Mouse (Mus musculus) spleen, adult 2 months (tissue): ENCODE measurements at regions not wholly inside any gene's neighbourhood (a gene's known extent, or its start where the extent isn't known, plus 50 kb on each side); places are given as distances from the start of the nearest gene placed in this dataset.

Source experiments
- DNase-seq, 2 experiments: peaks; one replicate each; pipeline versions ENCODE4 v3.0.0 to v3.0.0-alpha.2; 2012 to 2021; ENCODE audit warnings: low spot score in 2 of 2, low read depth in 1 of 2
- H3K27ac ChIP-seq: fragments of 200-500 bp; 2 replicates; pipeline ENCODE4 v1.5.1; 2012; ENCODE audit warnings: low read length, inconsistent platforms; ENCODE audit not compliant: insufficient read depth
- H3K27me3 ChIP-seq: fragments of 200-500 bp; 2 replicates; pipeline ENCODE4 v1.6.1; 2012; ENCODE audit warnings: mild to moderate bottlenecking, moderate library complexity, low read length, inconsistent platforms; ENCODE audit not compliant: control insufficient read depth, insufficient read depth
- H3K36me3 ChIP-seq: fragments of 200-500 bp; 2 replicates; pipeline ENCODE4 v1.6.1; 2012; ENCODE audit warnings: mild to moderate bottlenecking, low read length, inconsistent platforms; ENCODE audit not compliant: control insufficient read depth, insufficient read depth
- H3K4me1 ChIP-seq: fragments of 200-500 bp; 2 replicates; pipeline ENCODE4 v1.6.1; 2011; ENCODE audit warnings: inconsistent platforms; ENCODE audit not compliant: control insufficient read depth, insufficient read depth, insufficient read length
- H3K4me3 ChIP-seq: fragments of 200-500 bp; 2 replicates; pipeline ENCODE4 v1.5.1; 2011; ENCODE audit warnings: mild to moderate bottlenecking, inconsistent platforms; ENCODE audit not compliant: insufficient read depth, insufficient read length; ENCODE audit errors: extremely low read depth
- CTCF ChIP-seq: fragments of 200-500 bp; IDR thresholded peaks from 2 replicates; pipeline ENCODE4 v1.5.1; 2011; ENCODE audit warnings: mild to moderate bottlenecking, inconsistent platforms; ENCODE audit not compliant: insufficient read depth, insufficient read length, insufficient replicate concordance; ENCODE audit errors: extremely low read depth
- POLR2A ChIP-seq: fragments of 200-500 bp; IDR thresholded peaks from 2 replicates; pipeline ENCODE4 v1.6.1; 2011; ENCODE audit warnings: low read depth, low read length, inconsistent platforms
- WGBS: fragments of 180-500 bp; shearing (Covaris S2); methylation state at CpG from one replicate; pipeline ENCODE4 v1.1.7; 2018; 5-methylcytosine and 5-hydroxymethylcytosine counted together

DNA sequence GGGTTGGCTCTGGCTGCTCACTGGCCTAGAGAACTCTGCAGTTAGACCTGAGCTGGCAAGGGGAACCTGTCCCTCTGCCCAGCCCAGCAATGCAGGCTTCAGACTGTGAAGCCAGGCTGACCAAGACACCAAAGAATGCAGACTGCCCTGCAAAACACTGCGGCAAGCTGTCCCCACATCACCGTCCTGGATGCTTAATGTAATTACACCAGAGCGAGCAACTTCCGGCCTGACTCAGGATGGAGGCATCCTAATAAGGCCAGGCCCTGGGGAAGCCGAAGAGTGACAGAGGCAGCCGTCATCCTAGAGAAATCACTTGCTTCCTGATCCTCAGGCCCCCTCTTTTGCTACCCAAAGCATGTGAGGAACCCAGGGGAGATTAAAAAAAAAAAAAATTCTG lies 230.7 kb downstream of the Bcor start:
- Histone ChIP-seq H3K36me3 (no peaks in the 10 kb centered on the region), H3K27me3 (no peaks in the 10 kb centered on the region), H3K4me1 (no peaks in the 10 kb centered on the region), H3K4me3 (no peak overlapping the region), H3K27ac (no peak overlapping the region)
- DNase-seq = no peak
- TF ChIP-seq POLR2A = no peak
- TF ChIP-seq CTCF = no peak
- 78% methylated on average over 6 of the region's 6 CpGs for WGBS

DNA sequence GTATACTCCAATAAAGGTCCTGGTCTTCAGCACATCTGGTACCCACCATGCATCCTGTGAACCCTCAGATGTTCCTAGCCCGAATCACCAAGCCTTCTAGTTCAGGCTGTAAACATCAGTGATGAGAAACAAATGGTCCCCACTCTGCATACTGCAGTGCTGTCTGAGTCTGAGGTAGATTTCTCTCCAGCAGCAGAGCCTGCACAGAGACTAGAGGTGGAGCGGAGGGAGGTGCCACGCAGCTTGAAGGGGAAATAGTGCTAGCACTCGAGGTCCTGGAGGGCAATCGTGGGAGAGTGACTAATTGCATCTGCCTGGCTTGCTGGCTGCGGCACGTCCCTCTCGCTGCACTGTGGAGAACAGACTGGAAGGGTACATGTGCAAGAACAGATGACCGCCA lies 228.7 kb downstream of the Bcor start:
- Histone ChIP-seq H3K27me3 (no peaks in the 10 kb centered on the region), H3K36me3 (no peaks in the 10 kb centered on the region), H3K4me3 (no peak overlapping the region), H3K4me1 (no peaks in the 10 kb centered on the region), H3K27ac (no peak overlapping the region)
- 49% methylated on average over 9 of the region's 9 CpGs for WGBS
- no peak for TF ChIP-seq POLR2A
- no peak for TF ChIP-seq CTCF
- DNase-seq = no peak

DNA sequence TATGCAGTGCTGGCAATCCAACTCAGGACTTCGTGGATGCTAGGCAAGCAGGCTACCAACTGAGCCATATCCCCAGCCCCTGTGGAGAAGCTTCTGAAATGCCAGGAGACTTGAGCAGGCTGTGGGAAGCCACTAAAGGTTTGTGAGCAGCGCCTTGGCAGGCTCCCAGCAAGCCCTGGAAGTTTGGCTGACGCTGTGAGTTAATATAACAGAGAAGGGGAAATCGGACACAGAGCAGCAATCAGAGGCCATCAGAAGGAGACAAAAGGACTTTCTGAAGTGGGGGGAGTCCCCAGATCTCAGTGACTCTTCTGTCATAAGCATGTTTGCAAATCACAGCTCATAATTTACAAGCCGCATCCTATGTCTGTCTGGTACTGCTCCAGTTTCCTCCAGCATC lies 224.8 kb downstream of the Bcor start:
- no peak for TF ChIP-seq CTCF
- TF ChIP-seq POLR2A = no peak
- no peak for DNase-seq
- H3K27me3 ChIP-seq = no peaks in the 10 kb centered on the region
- H3K36me3 ChIP-seq = no peaks in the 10 kb centered on the region
- 75% methylated on average over 5 of the region's 5 CpGs for WGBS
- H3K4me3 ChIP-seq = no peak overlapping the region
- no peak overlapping the region for H3K27ac ChIP-seq
- no peaks in the 10 kb centered on the region for H3K4me1 ChIP-seq

DNA sequence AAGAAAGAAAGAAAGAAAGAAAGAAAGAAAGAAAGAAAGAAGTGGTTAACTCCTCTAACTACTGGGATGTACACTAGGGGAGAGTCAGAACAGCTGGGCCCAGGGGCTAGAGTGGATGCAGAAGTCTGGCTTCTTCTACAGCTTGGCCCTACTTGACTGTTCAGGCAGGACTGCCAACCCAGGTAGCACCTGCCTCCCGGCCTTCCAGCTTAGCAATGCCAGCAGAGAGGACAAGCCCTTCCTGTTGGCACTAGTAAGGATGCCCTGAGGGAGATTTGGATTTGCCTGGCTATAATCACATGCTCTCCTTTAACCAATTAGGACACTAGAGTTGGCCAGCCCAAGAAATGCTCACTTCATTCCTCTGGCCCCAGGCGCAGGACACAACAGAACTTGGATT lies 219.9 kb downstream of the Bcor start:
- H3K4me3 ChIP-seq = no peak overlapping the region
- no peak for TF ChIP-seq POLR2A
- TF ChIP-seq CTCF = no peak
- 89% methylated on average over 2 of the region's 2 CpGs for WGBS
- H3K27me3 ChIP-seq = no peaks in the 10 kb centered on the region
- no peaks in the 10 kb centered on the region for H3K36me3 ChIP-seq
- no peak overlapping the region for H3K27ac ChIP-seq
- H3K4me1 ChIP-seq = no peaks in the 10 kb centered on the region
- DNase-seq = no peak

DNA sequence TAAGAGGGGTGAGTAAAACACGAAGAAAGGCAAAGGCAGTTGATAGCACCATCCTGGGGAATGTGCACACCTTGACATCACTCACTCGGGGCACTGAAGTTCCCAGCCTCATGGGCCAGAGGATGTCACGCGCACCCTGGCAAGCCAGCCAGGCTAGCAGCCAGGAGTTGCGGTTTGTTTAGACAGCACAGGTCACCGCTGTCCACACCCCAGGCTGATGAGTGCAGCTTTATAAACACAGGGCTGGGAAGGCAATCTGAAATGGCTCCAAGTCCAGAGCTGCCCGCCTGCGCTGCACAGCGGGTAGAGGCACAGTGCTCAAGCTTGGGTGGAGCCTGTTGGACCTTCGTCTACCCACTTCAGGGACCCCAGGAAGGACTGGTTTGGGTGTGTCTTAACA lies 216.8 kb downstream of the Bcor start:
- TF ChIP-seq CTCF = no peak
- TF ChIP-seq POLR2A = no peak
- 74% methylated on average over 10 of the region's 10 CpGs for WGBS
- no peak overlapping the region for H3K4me3 ChIP-seq
- DNase-seq = no peak
- no peaks in the 10 kb centered on the region for H3K4me1 ChIP-seq
- no peak overlapping the region for H3K27ac ChIP-seq
- H3K36me3 ChIP-seq = no peaks in the 10 kb centered on the region
- H3K27me3 ChIP-seq = no peaks in the 10 kb centered on the region

DNA sequence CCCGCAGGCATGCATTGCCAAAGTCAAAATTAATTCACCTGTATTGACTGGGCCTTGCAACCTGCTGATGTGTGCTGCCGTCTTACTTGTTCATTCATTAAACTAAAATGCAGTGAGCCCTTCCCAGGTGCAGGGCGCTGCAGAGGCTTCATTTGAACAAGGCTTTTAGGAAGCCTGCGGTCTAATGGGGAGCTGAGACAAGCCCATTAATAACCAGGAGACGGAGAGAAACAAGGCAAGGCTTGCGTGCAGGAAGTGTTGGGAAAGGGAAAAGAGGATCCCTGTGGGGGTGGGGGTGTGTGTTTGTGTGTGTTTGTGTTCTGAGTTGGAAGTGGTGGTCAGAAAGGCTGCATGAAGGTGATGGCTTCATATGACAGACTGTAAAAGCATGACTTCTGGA lies 215.6 kb downstream of the Bcor start:
- no peak for DNase-seq
- no peaks in the 10 kb centered on the region for H3K36me3 ChIP-seq
- no peaks in the 10 kb centered on the region for H3K27me3 ChIP-seq
- TF ChIP-seq POLR2A = no peak
- TF ChIP-seq CTCF = no peak
- WGBS = 72% methylated on average over 6 of the region's 6 CpGs
- no peaks in the 10 kb centered on the region for H3K4me1 ChIP-seq
- no peak overlapping the region for H3K4me3 ChIP-seq
- H3K27ac ChIP-seq = no peak overlapping the region

DNA sequence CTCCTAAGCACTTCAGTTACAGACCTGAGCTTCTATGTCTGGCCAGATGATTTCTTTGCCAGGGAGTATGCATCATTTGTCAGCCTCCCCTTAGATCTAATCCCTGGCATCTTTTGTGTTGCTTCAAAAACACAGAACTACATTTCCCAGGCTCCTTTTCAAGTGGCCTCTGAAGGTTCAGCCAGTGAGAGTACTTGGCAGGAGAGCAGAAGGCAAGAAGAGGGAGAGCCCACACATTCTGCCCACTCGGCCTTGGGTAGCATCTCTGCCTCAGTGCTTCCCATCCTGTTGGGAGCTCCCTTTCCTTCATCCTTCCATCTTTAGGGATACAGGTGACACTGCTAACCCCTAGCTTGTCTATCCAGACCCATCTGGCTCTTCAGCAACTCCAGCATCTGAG lies 214.9 kb downstream of the Bcor start:
- WGBS = 48% methylated on average over 1 of the region's 1 CpGs
- Histone ChIP-seq H3K27me3 (no peaks in the 10 kb centered on the region), H3K36me3 (no peaks in the 10 kb centered on the region), H3K4me3 (no peak overlapping the region), H3K27ac (no peak overlapping the region), H3K4me1 (no peaks in the 10 kb centered on the region)
- no peak for DNase-seq
- TF ChIP-seq CTCF (no peak), POLR2A (no peak)

DNA sequence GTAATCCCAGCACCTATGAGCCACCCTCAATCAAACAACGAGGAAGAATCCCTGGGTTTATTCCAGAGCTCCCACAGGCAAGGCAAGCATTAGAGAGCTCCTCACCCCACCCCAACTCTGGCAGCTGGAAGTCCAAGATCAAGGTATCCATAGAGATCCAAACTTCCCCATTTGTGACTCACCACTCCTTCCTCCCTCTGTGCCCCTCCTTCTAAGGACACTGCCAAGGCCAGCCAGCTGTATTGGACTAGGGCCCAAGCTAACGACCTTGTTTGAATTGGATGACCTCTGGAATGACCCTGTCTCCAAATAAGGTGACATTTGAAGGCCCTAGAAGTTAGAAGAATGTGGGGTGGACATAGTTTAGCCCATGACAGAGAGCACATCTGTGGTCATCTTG lies 208.0 kb downstream of the Bcor start:
- TF ChIP-seq POLR2A (no peak), CTCF (no peak)
- no peaks in the 10 kb centered on the region for H3K4me1 ChIP-seq
- no peak for DNase-seq
- no peaks in the 10 kb centered on the region for H3K36me3 ChIP-seq
- 48% methylated on average over 2 of the region's 2 CpGs for WGBS
- H3K27me3 ChIP-seq = no peaks in the 10 kb centered on the region
- H3K4me3 ChIP-seq = no peak overlapping the region
- H3K27ac ChIP-seq = no peak overlapping the region
